Mouse (Mus musculus) splenic B cell, adult 2 months (primary cell): Measurements from ENCODE around the gene Rab2b.

Source experiments
- DNase-seq: peaks from one replicate; pipeline ENCODE4 v3.0.0-alpha.2; 2011; ENCODE audit warnings: low read depth, low spot score
- H3K27me3 ChIP-seq: 2 replicates; pipeline ENCODE4 v1.6.1; 2012; ENCODE audit warnings: mild to moderate bottlenecking, low read length, moderate library complexity, mixed read lengths; ENCODE audit not compliant: control insufficient read depth, poor library complexity, insufficient read depth, severe bottlenecking
- H3K36me3 ChIP-seq: 2 replicates; pipeline ENCODE4 v1.6.1; 2012; ENCODE audit warnings: mild to moderate bottlenecking, low read length, moderate library complexity, mixed read lengths; ENCODE audit not compliant: control insufficient read depth, poor library complexity, insufficient read depth, severe bottlenecking

Gene Rab2b

DNA sequence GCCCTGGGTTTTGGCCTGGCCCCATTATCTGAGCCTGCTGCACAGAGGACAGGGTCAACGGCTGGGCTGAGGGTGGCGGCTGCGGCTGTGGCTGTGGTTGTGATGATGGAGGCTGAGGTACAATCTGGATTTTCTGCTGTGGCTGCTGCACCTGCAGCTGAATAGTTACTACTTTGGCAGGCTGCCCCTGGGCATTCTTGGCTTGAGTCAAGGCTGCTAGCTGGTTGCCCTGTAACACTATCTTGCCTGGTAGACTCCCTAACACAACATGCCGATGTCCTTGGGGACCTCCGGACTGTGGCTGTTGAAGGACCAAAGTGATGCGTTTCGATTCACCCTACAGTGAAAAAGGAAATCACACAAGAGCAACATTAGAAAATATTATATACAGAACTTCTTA is 44.2 kb downstream of the Rab2b start:
- peaks cover 23% of the 10 kb centered on the region for H3K36me3 ChIP-seq
- H3K27me3 ChIP-seq: no peaks in the 10 kb centered on the region
- no peak for DNase-seq

DNA sequence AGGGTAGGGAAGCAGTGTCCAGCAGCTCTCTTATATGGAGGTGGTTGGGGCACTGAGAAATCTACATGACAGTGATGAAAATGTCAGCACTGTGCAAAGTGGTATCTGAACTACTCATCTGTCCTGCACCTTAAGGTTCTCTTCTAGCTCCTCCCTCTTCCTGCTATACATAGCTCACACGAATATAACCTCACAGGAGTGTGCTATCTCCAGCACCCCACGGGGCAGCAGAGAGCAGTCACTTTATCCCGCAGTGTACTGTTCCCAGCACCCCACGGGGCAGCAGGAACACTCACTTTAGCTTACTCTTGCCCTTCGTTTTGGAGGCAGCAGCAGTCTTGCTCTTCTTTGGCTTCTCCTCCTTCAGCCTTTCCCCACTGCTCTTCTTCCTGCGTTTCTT is 47.1 kb downstream of the Rab2b start:
- peaks cover 32% of the 10 kb centered on the region for H3K36me3 ChIP-seq
- H3K27me3 ChIP-seq: no peaks in the 10 kb centered on the region
- no peak for DNase-seq

DNA sequence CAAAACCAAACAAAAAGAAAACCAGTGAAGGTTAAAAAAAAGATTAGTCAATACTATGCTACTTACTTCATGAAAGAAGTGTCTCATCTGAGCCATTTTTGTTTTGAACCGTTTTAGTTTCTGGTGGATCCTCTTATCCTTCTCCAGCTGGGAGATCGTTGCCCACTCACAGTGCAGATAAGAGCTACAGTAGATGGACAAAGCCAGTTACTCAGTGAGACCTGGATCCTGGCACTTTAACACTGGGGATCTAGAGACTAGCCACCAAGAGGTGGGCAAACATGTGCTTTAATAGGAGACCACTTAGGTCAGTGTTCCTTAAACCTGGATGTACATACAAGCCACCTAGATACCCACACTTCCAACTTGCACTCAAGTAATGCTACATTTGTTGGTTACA is 53.4 kb downstream of the Rab2b start:
- H3K36me3 ChIP-seq: peaks cover 31% of the 10 kb centered on the region
- no peaks in the 10 kb centered on the region for H3K27me3 ChIP-seq
- no peak for DNase-seq

DNA sequence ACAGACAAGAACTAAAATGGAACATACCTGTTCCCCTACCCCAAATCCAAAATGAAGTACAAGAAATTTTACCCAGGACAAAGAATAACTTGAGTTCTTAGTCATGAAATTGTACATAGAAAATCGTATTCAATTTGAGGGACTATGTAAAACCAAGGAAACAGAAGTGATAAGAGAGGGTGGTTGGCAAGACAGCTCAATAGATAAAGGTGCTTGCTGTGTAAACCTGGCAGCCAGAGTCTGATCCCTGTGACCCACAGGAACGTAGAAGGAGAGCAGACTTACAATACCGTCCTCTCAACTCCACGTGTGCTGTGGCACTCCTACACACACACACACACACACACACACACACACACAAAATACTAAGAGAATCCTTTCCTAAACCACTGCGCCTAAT is 62.1 kb downstream of the Rab2b start:
- no peak for DNase-seq
- no peaks in the 10 kb centered on the region for H3K27me3 ChIP-seq
- peaks cover 32% of the 10 kb centered on the region for H3K36me3 ChIP-seq
